Mouse (Mus musculus): ENCODE measurements around the gene Gsg1l.

The Gsg1l gene

GRCm38 (mm10) chr7:126032776-126033209 lies 49.4 kb downstream of the Gsg1l start:
- no peak for DNase-seq (ENCODE audit: extremely low read depth, insufficient read length, low spot score)

- DNase-seq (ENCODE audit: extremely low read depth, insufficient read length, low spot score): no peak
These were observed 49.9 kb downstream of the Gsg1l start for GRCm38 (mm10) chr7:126032365-126032755.

- no peak for DNase-seq (ENCODE audit: extremely low read depth, insufficient read length, low spot score)
These were observed 50.4 kb downstream of the Gsg1l start for GRCm38 (mm10) chr7:126031598-126032364.

- no peak for DNase-seq (ENCODE audit: extremely low read depth, insufficient read length, low spot score)
These were observed 54.8 kb downstream of the Gsg1l start for GRCm38 (mm10) chr7:126027410-126027809.

GRCm38 (mm10) chr7:126026600-126026999 lies 55.6 kb downstream of the Gsg1l start:
- DNase-seq (ENCODE audit: extremely low read depth, insufficient read length, low spot score): no peak

- no peak for DNase-seq (ENCODE audit: extremely low read depth, insufficient read length, low spot score)
These were observed 62.2 kb downstream of the Gsg1l start for GRCm38 (mm10) chr7:126019966-126020365.

- no peak for DNase-seq (ENCODE audit: extremely low read depth, insufficient read length, low spot score)
These were observed 62.9 kb downstream of the Gsg1l start for GRCm38 (mm10) chr7:126019321-126019720.

GRCm38 (mm10) chr7:126017455-126017854 lies 64.8 kb downstream of the Gsg1l start:
- no peak for DNase-seq (ENCODE audit: extremely low read depth, insufficient read length, low spot score)

- DNase-seq (ENCODE audit: extremely low read depth, insufficient read length, low spot score): no peak
These were observed 69.7 kb downstream of the Gsg1l start for GRCm38 (mm10) chr7:126012325-126013021.

- no peak for DNase-seq (ENCODE audit: extremely low read depth, insufficient read length, low spot score)
These were observed 73.4 kb downstream of the Gsg1l start for GRCm38 (mm10) chr7:126008789-126009148.

GRCm38 (mm10) chr7:126008139-126008788 lies 73.9 kb downstream of the Gsg1l start:
- DNase-seq (ENCODE audit: extremely low read depth, insufficient read length, low spot score): no peak

- DNase-seq (ENCODE audit: extremely low read depth, insufficient read length, low spot score): no peak
These were observed 74.9 kb downstream of the Gsg1l start for GRCm38 (mm10) chr7:126007132-126007910.

- no peak for DNase-seq (ENCODE audit: extremely low read depth, insufficient read length, low spot score)
These were observed 76.9 kb downstream of the Gsg1l start for GRCm38 (mm10) chr7:126005274-126005673.

- no peak for DNase-seq (ENCODE audit: extremely low read depth, insufficient read length, low spot score)
These were observed 80.5 kb downstream of the Gsg1l start for GRCm38 (mm10) chr7:126001683-126002082.

- no peak for DNase-seq (ENCODE audit: extremely low read depth, insufficient read length, low spot score)
These were observed 82.3 kb downstream of the Gsg1l start for GRCm38 (mm10) chr7:125999921-126000320.

- no peak for DNase-seq (ENCODE audit: extremely low read depth, insufficient read length, low spot score)
These were observed 86.1 kb downstream of the Gsg1l start for GRCm38 (mm10) chr7:125996151-125996550.

- DNase-seq (ENCODE audit: extremely low read depth, insufficient read length, low spot score): no peak
These were observed 89.8 kb downstream of the Gsg1l start for GRCm38 (mm10) chr7:125992356-125992891.

GRCm38 (mm10) chr7:125991846-125992245 lies 90.4 kb downstream of the Gsg1l start:
- DNase-seq (ENCODE audit: extremely low read depth, insufficient read length, low spot score): no peak

GRCm38 (mm10) chr7:125989969-125990368 lies 92.2 kb downstream of the Gsg1l start:
- no peak for DNase-seq (ENCODE audit: extremely low read depth, insufficient read length, low spot score)

- no peak for DNase-seq (ENCODE audit: extremely low read depth, insufficient read length, low spot score)
These were observed 92.7 kb downstream of the Gsg1l start for GRCm38 (mm10) chr7:125989489-125989888.

- no peak for DNase-seq (ENCODE audit: extremely low read depth, insufficient read length, low spot score)
These were observed 93.9 kb downstream of the Gsg1l start for GRCm38 (mm10) chr7:125988326-125988725.

Data from 3134 (cell line).